Comparison of ENCODE assay signal across 9 mouse cellular contexts in the genomic region with DNA sequence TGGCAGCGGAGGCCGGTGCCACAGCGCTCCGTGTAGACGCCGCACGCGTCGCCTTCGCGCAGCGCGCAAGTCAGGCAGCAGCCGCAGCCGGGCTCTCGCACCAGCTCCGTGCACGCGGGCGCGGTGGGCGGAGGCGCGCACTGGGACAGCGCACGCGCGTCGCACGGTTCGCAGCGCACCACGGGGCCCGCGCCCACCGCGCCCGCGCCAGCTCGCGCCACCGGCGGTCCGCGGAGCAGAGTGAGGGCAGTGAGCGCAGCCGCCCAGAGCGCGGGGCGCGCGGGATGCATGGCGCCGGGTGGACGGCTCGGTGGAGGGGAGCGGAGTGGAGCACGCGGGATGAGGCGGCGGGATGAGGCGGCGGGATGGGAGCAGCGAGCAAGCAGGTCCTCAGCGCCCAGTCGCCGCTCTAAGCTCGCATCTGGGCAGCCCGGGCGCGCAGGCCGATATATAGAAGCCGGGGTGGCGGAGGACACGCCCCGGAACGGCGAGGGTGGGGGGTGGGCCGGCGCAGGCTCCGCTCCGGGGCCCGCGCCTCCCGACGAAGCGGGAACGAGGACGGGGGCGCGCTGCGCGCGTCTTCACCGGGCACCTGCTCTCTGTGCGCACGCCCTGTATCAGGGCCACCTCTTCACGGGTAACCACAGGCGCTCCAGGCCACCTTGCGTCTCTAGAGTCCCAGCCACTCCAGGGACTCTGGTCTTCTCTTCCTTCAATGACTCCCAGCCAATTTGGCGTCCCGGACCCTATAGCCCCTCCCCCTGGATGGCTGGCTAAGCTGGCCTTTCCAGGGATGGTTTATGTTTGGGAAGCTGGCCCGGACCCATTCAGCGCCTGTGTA. TPM values are rescaled to one million over a fixed set of nuclear protein-coding genes. Genes with fewer than 3 reads are reported as not detected.
DNase-seq lines count a peak whose midpoint lies in the region; ATAC-seq and TF ChIP-seq lines count a peak whose summit lies in the region.
"Had no signal": no experiment of that assay in that cellular context is flagged by ENCODE, and none has a peak within 500 bp of the region (broad histone marks: within the 10 kb centered on the region; RNA-seq: fewer than 3 reads in every experiment).

Gene Igfbp3, minus strand, starts transcription at position 423 of the 841 bp plus-strand sequence.

- TF ChIP-seq CTCF in left cerebral cortex, adult 2 months (IDR thresholded peaks at IDR 0.05): no peak
- TF ChIP-seq CTCF in stomach, postnatal 0 days (IDR thresholded peaks at IDR 0.05; ENCODE audit: low read depth): no peak

- H3K9me3 ChIP-seq in erythroblast, embryonic 14.5 days (ENCODE audit: control insufficient read depth, low read length): no peaks in the 10 kb centered on the region
- H3K9me3 ChIP-seq in hindbrain, embryonic 12.5 days (replicated peaks): no peaks in the 10 kb centered on the region
- no peaks in the 10 kb centered on the region for H3K9me3 ChIP-seq in midbrain, embryonic 10.5 days (replicated peaks)
- H3K9me3 ChIP-seq in stomach, postnatal 0 days (ENCODE audit: control insufficient read depth, low read length): no peaks in the 10 kb centered on the region

- H3K36me3 ChIP-seq in erythroblast, embryonic 14.5 days (ENCODE audit: control insufficient read depth): no peaks in the 10 kb centered on the region
- no peaks in the 10 kb centered on the region for H3K36me3 ChIP-seq in hindbrain, embryonic 12.5 days
- H3K36me3 ChIP-seq in midbrain, embryonic 10.5 days: no peaks in the 10 kb centered on the region
- H3K36me3 ChIP-seq in stomach, postnatal 0 days (ENCODE audit: control insufficient read depth, insufficient read depth, low read length): no peaks in the 10 kb centered on the region

- ATAC-seq in erythroblast, adult 5-6 weeks (replicated peaks; ENCODE audit: low FRiP score, poor library complexity, severe bottlenecking): no peak
- peak; percentile 91 for ATAC-seq in hindbrain, embryonic 12.5 days (ENCODE audit: low FRiP score)
- ATAC-seq in stomach, postnatal 0 days (ENCODE audit: low FRiP score, low TSS enrichment): peak; percentile 63

- peak within 1 kb of the TSS; percentile 89 for H3K4me2 ChIP-seq in hindbrain, embryonic 12.5 days (replicated peaks)
- peak within 1 kb of the TSS; percentile 86 for H3K4me2 ChIP-seq in stomach, postnatal 0 days (replicated peaks; ENCODE audit: low read depth)

- H3K4me1 ChIP-seq in erythroblast, embryonic 14.5 days (ENCODE audit: control insufficient read depth): no peaks in the 10 kb centered on the region
- peaks cover 18% of the 10 kb centered on the region for H3K4me1 ChIP-seq in hindbrain, embryonic 12.5 days
- H3K4me1 ChIP-seq in midbrain, embryonic 10.5 days: peaks cover 36% of the 10 kb centered on the region
- H3K4me1 ChIP-seq in stomach, postnatal 0 days (replicated peaks; ENCODE audit: control insufficient read depth, insufficient read depth): peaks cover 5% of the 10 kb centered on the region; the same call in 1 of the 2 replicates

- peak within 1 kb of the TSS; percentile 66; the same call in 1 of the 2 replicates for H3K27ac ChIP-seq in hindbrain, embryonic 12.5 days
- peak within 1 kb of the TSS; percentile 90 for H3K27ac ChIP-seq in left cerebral cortex, adult 2 months
- H3K27ac ChIP-seq in midbrain, embryonic 10.5 days (replicated peaks): peak within 1 kb of the TSS; percentile 84
- peak within 1 kb of the TSS; percentile 40; the same call in 1 of the 2 replicates for H3K27ac ChIP-seq in stomach, postnatal 0 days (replicated peaks)
- H3K27ac ChIP-seq: macrophage had no signal

- H3K27me3 ChIP-seq in erythroblast, embryonic 14.5 days (ENCODE audit: control insufficient read depth): peaks cover 36% of the 10 kb centered on the region
- peaks cover 45% of the 10 kb centered on the region for H3K27me3 ChIP-seq in hindbrain, embryonic 12.5 days
- H3K27me3 ChIP-seq in midbrain, embryonic 10.5 days (ENCODE audit: low read depth, poor library complexity, severe bottlenecking): peaks cover 52% of the 10 kb centered on the region
- H3K27me3 ChIP-seq in stomach, postnatal 0 days (ENCODE audit: control insufficient read depth, insufficient read depth, low read length): no peaks in the 10 kb centered on the region; the same call in 1 of the 2 replicates

- DNase-seq in cerebellum, postnatal 14 days: peak; percentile 84 to 89
- DNase-seq in frontal cortex, postnatal 25 days (ENCODE audit: low spot score in 2 of 2): peak; percentile 58 to 68
- DNase-seq in left cerebral cortex, adult 2 months (ENCODE audit: extremely low spot score in 1 of 2, low spot score in 2 of 2): peak; percentile 87 to 88
- DNase-seq in midbrain, embryonic 10.5 days (ENCODE audit: low spot score): peak; percentile 70
- peak; percentile 51 for DNase-seq in stomach, postnatal 0 days (ENCODE audit: low spot score)

- H3K4me3 ChIP-seq in erythroblast, embryonic 14.5 days (replicated peaks): peak within 1 kb of the TSS; percentile 27
- H3K4me3 ChIP-seq in hindbrain, embryonic 12.5 days: peak within 1 kb of the TSS; percentile 70
- peak within 1 kb of the TSS; percentile 64 for H3K4me3 ChIP-seq in left cerebral cortex, adult 2 months
- H3K4me3 ChIP-seq in midbrain, embryonic 10.5 days: peak within 1 kb of the TSS; percentile 74
- peak within 1 kb of the TSS; percentile 58 for H3K4me3 ChIP-seq in stomach, postnatal 0 days (ENCODE audit: low read depth, low read length)

- intact Hi-C loops in left cerebral cortex, adult 2 months (cut with DNase I): loop anchor here (2.0 to 10.0 kb wide), 4 partner anchors 123 to 1089 kb away; no protein-coding TSS in a partner anchor

- peak within 1 kb of the TSS; percentile 76 for H3K9ac ChIP-seq in hindbrain, embryonic 12.5 days
- H3K9ac ChIP-seq in stomach, postnatal 0 days (ENCODE audit: low read length): peak within 1 kb of the TSS; percentile 50

- TF ChIP-seq EP300 in stomach, postnatal 0 days (optimal IDR thresholded peaks at IDR 0.05): no peak

- WGBS in hindbrain, embryonic 12.5 days: under 1% methylated on average over 69 of the region's 104 CpGs
- under 1% methylated on average over 104 of the region's 104 CpGs for WGBS in midbrain, embryonic 10.5 days
- WGBS in stomach, postnatal 0 days: under 1% methylated on average over 85 of the region's 104 CpGs

RNA-seq across cellular contexts. Expression of gene Igfbp3, which starts in this region (rescaled TPM):
- 0.03 TPM in 1 of 2 replicates, not detected in the other for polyA plus RNA-seq in erythroblast, embryonic 14.5 days (2012)
- total RNA-seq in erythroblast, adult 5-6 weeks (2015; ENCODE audit: low replicate concordance): 0.42 TPM in 1 of 2 replicates, not detected in the other
- total RNA-seq in erythroblast, adult 5-6 weeks (2017; ENCODE audit: low replicate concordance): not detected in 2 replicates
- polyA plus RNA-seq in hindbrain, embryonic 12.5 days (2016; fragmentation: Nextera tagmentation; extraction: Ambion mirVana): 26.2 and 43.9 TPM in 2 replicates
- 1 to 10 TPM; 7.2 to 9.0 TPM for total RNA-seq in left cerebral cortex, adult 2 months (2021)
- 8.2 and 9.6 TPM in 2 replicates for polyA plus RNA-seq in midbrain, embryonic 10.5 days (2016; fragmentation: Nextera tagmentation; extraction: Ambion mirVana)
- polyA plus RNA-seq in stomach, postnatal 0 days (2015; fragmentation: Nextera tagmentation; extraction: Ambion mirVana): 46.0 and 50.6 TPM in 2 replicates
- polyA plus RNA-seq: macrophage had no signal

Comparison
In these comparisons a context has a peak if more than half of its experiments do, and no peak if none do; other contexts are left out.
1. RNA of gene Igfbp3 (total RNA-seq): 7.2 to 9.0 TPM in left cerebral cortex, adult 2 months; 0.42 TPM in erythroblast, adult 5-6 weeks; every median in the first group is over 4 times any median in the second.
2. H3K27ac ChIP-seq: peak in every context shown above with its lines; median percentile 90 in left cerebral cortex, adult 2 months; 84 in midbrain, embryonic 10.5 days; 66 in hindbrain, embryonic 12.5 days; 40 in stomach, postnatal 0 days.
3. Peak in every context shown above with its lines, with median percentiles within 50 percentile points of each other: H3K4me3 ChIP-seq and DNase-seq.